Mouse (Mus musculus) limb, embryonic 13.5 days (tissue): ENCODE data around the gene Zfp668. TPM values are rescaled to one million over a fixed set of nuclear protein-coding genes. Genes with fewer than 3 reads are reported as not detected.

Experiments
- ATAC-seq: fragments of 200-750 bp; cut with Nextera tagmentation; 2 replicates; pipeline ENCODE4 v1.8.0; 2017; ENCODE audit warnings: low read depth, moderate number of reproducible peaks, moderate TSS enrichment; ENCODE audit not compliant: low FRiP score
- H3K27ac ChIP-seq: fragments of 300-500 bp; sonication (generic); 2 replicates; pipeline ENCODE4 v1.5.1; 2015; ENCODE audit warnings: inconsistent platforms, mild to moderate bottlenecking, moderate library complexity
- H3K27me3 ChIP-seq: fragments of 300-500 bp; sonication (generic); 2 replicates; pipeline ENCODE4 v1.6.1; 2015; ENCODE audit warnings: mild to moderate bottlenecking, inconsistent platforms
- H3K36me3 ChIP-seq: fragments of 300-500 bp; sonication (generic); 2 replicates; pipeline ENCODE4 v1.6.1; 2015; ENCODE audit warnings: inconsistent platforms, mild to moderate bottlenecking, moderate library complexity
- H3K4me1 ChIP-seq: fragments of 300-500 bp; sonication (generic); 2 replicates; pipeline ENCODE4 v1.6.1; 2015; ENCODE audit warnings: inconsistent platforms
- H3K4me2 ChIP-seq: fragments of 300-500 bp; sonication (generic); replicated peaks from 2 replicates; pipeline ENCODE4 v1.6.1; 2015; ENCODE audit warnings: inconsistent platforms, mild to moderate bottlenecking, moderate library complexity
- H3K4me3 ChIP-seq: fragments of 300-500 bp; sonication (generic); 2 replicates; pipeline ENCODE4 v1.5.1; 2015; ENCODE audit warnings: moderate library complexity, mild to moderate bottlenecking, inconsistent platforms
- H3K9ac ChIP-seq: fragments of 300-500 bp; sonication (generic); 2 replicates; pipeline ENCODE4 v1.6.1; 2015; ENCODE audit warnings: mild to moderate bottlenecking, inconsistent platforms
- H3K9me3 ChIP-seq: fragments of 300-500 bp; sonication (generic); 2 replicates; pipeline ENCODE4 v1.6.1; 2016; ENCODE audit warnings: inconsistent platforms
- WGBS: fragments of 180-500 bp; shearing (Covaris S2); methylation state at CpG from one replicate; pipeline ENCODE4 v1.1.7; 2015; 5-methylcytosine and 5-hydroxymethylcytosine counted together
- polyA plus RNA-seq: library from polyadenylated mRNA; unstranded; fragments of >200 nt; fragmentation: Nextera tagmentation; extraction: Ambion mirVana; gene quantifications from 2 replicates; pipeline ENCODE4 v1.2.1, GENCODE M21; 2015

Zfp668 gene
- polyA plus RNA-seq, 1 experiment from 2014 or later: 24.4 TPM

DNA sequence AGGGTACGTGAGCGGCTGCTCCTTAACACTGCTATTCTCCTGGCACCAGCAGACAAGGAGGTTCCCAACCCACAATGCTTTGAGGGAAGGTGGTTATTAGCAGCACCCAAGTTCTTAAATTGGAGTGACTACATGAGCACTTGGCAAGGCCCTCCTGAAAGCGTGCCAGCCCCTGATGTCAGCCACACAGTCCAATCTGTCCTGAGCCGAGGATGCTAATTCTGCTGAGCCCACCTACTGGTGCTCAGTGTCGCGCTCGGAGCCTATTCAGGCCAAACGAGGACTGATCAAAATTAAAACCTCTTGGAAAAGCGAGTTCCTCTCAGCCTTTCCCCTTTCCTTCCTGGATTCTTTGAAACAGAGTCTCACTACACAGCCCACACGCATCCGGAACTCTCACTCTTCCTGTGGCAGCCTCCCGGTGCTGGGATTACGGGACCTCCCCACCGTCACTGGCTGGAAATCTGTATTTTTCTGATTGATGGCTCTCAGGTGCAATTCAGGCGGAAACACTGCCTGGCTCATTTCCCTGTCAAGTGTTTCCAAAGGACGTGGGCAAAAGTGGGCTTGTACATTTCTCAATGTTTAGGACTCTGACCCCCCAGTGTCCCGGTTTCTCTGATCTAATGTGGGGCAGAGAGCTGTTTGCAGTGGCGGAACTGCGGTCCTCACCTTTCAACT, 62.2 kb downstream of the Zfp668 start:
- Histone ChIP-seq H3K9ac (no peak overlapping the region), H3K4me3 (no peak overlapping the region), H3K27ac (no peak overlapping the region), H3K4me1 (0 out of 2 replicates have a peak, but pooled peaks cover 6% of the 10 kb centered on the region), H3K9me3 (no peaks in the 10 kb centered on the region), H3K27me3 (no peaks in the 10 kb centered on the region), H3K4me2 (no peak overlapping the region), H3K36me3 (peaks cover 66% of the 10 kb centered on the region)
- WGBS: 80% methylated on average over 19 of the region's 19 CpGs
- ATAC-seq: no peak

GRCm38 (mm10) chr7:127813821-127814220, 62.8 kb downstream of the Zfp668 start:
- ATAC-seq: no peak

More at GRCm38 (mm10) chr7:127813821-127814220, 62.8 kb downstream of the Zfp668 start:
- 84% methylated on average over 4 of the region's 4 CpGs for WGBS
- H3K27ac ChIP-seq: no peak overlapping the region
- peaks cover 72% of the 10 kb centered on the region for H3K36me3 ChIP-seq
- no peak overlapping the region for H3K4me2 ChIP-seq
- 0 out of 2 replicates have a peak, but pooled peaks cover 6% of the 10 kb centered on the region for H3K4me1 ChIP-seq
- H3K9ac ChIP-seq: no peak overlapping the region
- H3K9me3 ChIP-seq: no peaks in the 10 kb centered on the region
- no peak overlapping the region for H3K4me3 ChIP-seq
- H3K27me3 ChIP-seq: no peaks in the 10 kb centered on the region

Other genes starting within 250 kb of the Zfp668 start
- 82.3 and 85.8 TPM in 2 replicates for gene Bcl7c, start 167.9 kb downstream of the Zfp668 start, polyA plus RNA-seq
- gene Ctf1, start 164.1 kb downstream of the Zfp668 start, polyA plus RNA-seq: 28.3 and 31.6 TPM in 2 replicates
- gene Ctf2, start 144.7 kb downstream of the Zfp668 start, polyA plus RNA-seq: 0.46 and 0.50 TPM in 2 replicates
- 6.7 TPM in 2 replicates for gene Fbxl19, start 132.3 kb downstream of the Zfp668 start, polyA plus RNA-seq
- gene Orai3, start 107.0 kb downstream of the Zfp668 start, polyA plus RNA-seq: 20.1 and 20.8 TPM in 2 replicates
- 28.1 and 30.8 TPM in 2 replicates for gene Setd1a, start 100.2 kb downstream of the Zfp668 start, polyA plus RNA-seq
- gene Gm49388, start 91.2 kb downstream of the Zfp668 start, polyA plus RNA-seq: not detected in 2 replicates
- gene Hsd3b7, start 76.2 kb downstream of the Zfp668 start, polyA plus RNA-seq: 11.2 and 11.3 TPM in 2 replicates
- gene Stx4a, start 52.5 kb downstream of the Zfp668 start, polyA plus RNA-seq: 53.2 and 55.6 TPM in 2 replicates
- gene Stx1b, start 52.3 kb downstream of the Zfp668 start, polyA plus RNA-seq: 7.7 and 8.1 TPM in 2 replicates
- 10.5 and 11.6 TPM in 2 replicates for gene Zfp646, start 607 bp downstream of the Zfp668 start, polyA plus RNA-seq
- 1.9 and 2.1 TPM in 2 replicates for gene Prss53, start 14.1 kb upstream of the Zfp668 start, polyA plus RNA-seq
- gene Gm21974, start 18.6 kb upstream of the Zfp668 start, polyA plus RNA-seq: not detected in 2 replicates
- gene Vkorc1, start 18.8 kb upstream of the Zfp668 start, polyA plus RNA-seq: 159 and 174 TPM in 2 replicates
- 84.9 and 85.3 TPM in 2 replicates for gene Bckdk, start 27.3 kb upstream of the Zfp668 start, polyA plus RNA-seq
- 44.2 and 47.8 TPM in 2 replicates for gene Kat8, start 35.7 kb upstream of the Zfp668 start, polyA plus RNA-seq
- 4.4 and 5.7 TPM in 2 replicates for gene Prss8, start 53.3 kb upstream of the Zfp668 start, polyA plus RNA-seq
- 9.6 and 11.9 TPM in 2 replicates for gene Prss36, start 69.9 kb upstream of the Zfp668 start, polyA plus RNA-seq
- 542 and 587 TPM in 2 replicates for gene Fus, start 90.6 kb upstream of the Zfp668 start, polyA plus RNA-seq
- 22.5 and 27.7 TPM in 2 replicates for gene Pycard, start 117.0 kb upstream of the Zfp668 start, polyA plus RNA-seq
- gene Trim72, start 127.1 kb upstream of the Zfp668 start, polyA plus RNA-seq: 1.7 and 1.8 TPM in 2 replicates
- gene Itgam, start 185.8 kb upstream of the Zfp668 start, polyA plus RNA-seq: 0.87 and 0.92 TPM in 2 replicates
- not detected in 2 replicates for gene Gm49368, start 185.9 kb upstream of the Zfp668 start, polyA plus RNA-seq